Mouse (Mus musculus) ovary, postnatal 36 days (tissue): Measurements from ENCODE around the gene Olfr1427.
"Not testable (repeated sequence)": the region's sequence is repeated elsewhere in the genome, so short reads cannot be mapped to it uniquely, and the experiment has no call there.

Experiments used
- DNase-seq: peaks from one replicate; pipeline ENCODE4 v3.0.0; 2022; ENCODE audit warnings: low spot score, mixed read lengths

Olfr1427 gene

GRCm38 (mm10) chr19:12103234-12103633, at the start of gene Olfr1427:
Gene Olfr1427, minus strand, starts transcription at chr19:12103334.
- DNase-seq: no peak

GRCm38 (mm10) chr19:12145452-12145851, 42.3 kb upstream of the Olfr1427 start:
- no peak for DNase-seq

GRCm38 (mm10) chr19:12143356-12143755, 40.2 kb upstream of the Olfr1427 start:
- DNase-seq: no peak

- no peak for DNase-seq
Measured at GRCm38 (mm10) chr19:12134289-12134688, 31.2 kb upstream of the Olfr1427 start.

- DNase-seq: no peak
Measured at GRCm38 (mm10) chr19:12123103-12123502, 20.0 kb upstream of the Olfr1427 start, which contains the start of gene Olfr76. Gene Olfr76, minus strand, starts transcription at chr19:12123203.

GRCm38 (mm10) chr19:12116464-12116863, 13.3 kb upstream of the Olfr1427 start:
- no peak for DNase-seq

- no peak for DNase-seq
Measured at GRCm38 (mm10) chr19:12115797-12116196, 12.7 kb upstream of the Olfr1427 start, which contains the start of gene Olfr1428. Gene Olfr1428, minus strand, starts transcription at chr19:12115897.

GRCm38 (mm10) chr19:12113807-12114206, 10.7 kb upstream of the Olfr1427 start:
- no peak for DNase-seq

- no peak for DNase-seq
Measured at GRCm38 (mm10) chr19:12104541-12104940, 1.4 kb upstream of the Olfr1427 start.

GRCm38 (mm10) chr19:12091913-12092312, 11.2 kb downstream of the Olfr1427 start, which contains the start of gene Olfr1426:
Gene Olfr1426, minus strand, starts transcription at chr19:12092013.
- no peak for DNase-seq

- DNase-seq: not testable (repeated sequence)
Measured at GRCm38 (mm10) chr19:12077631-12078030, 25.5 kb downstream of the Olfr1427 start, which contains the start of gene Olfr1425. Gene Olfr1425, minus strand, starts transcription at chr19:12077731.

- not testable (repeated sequence) for DNase-seq
Measured at GRCm38 (mm10) chr19:12069546-12069945, 33.6 kb downstream of the Olfr1427 start.

GRCm38 (mm10) chr19:12067806-12068205, 35.3 kb downstream of the Olfr1427 start:
- not testable (repeated sequence) for DNase-seq

GRCm38 (mm10) chr19:12062582-12062981, 40.6 kb downstream of the Olfr1427 start, which contains the start of gene Olfr1424:
Gene Olfr1424, minus strand, starts transcription at chr19:12062682.
- DNase-seq: not testable (repeated sequence)
